Mouse (Mus musculus): ENCODE data around the gene Nim1k.
"Not testable (repeated sequence)": the region's sequence is repeated elsewhere in the genome, so short reads cannot be mapped to it uniquely, and the experiment has no call there.

Nim1k gene

DNA sequence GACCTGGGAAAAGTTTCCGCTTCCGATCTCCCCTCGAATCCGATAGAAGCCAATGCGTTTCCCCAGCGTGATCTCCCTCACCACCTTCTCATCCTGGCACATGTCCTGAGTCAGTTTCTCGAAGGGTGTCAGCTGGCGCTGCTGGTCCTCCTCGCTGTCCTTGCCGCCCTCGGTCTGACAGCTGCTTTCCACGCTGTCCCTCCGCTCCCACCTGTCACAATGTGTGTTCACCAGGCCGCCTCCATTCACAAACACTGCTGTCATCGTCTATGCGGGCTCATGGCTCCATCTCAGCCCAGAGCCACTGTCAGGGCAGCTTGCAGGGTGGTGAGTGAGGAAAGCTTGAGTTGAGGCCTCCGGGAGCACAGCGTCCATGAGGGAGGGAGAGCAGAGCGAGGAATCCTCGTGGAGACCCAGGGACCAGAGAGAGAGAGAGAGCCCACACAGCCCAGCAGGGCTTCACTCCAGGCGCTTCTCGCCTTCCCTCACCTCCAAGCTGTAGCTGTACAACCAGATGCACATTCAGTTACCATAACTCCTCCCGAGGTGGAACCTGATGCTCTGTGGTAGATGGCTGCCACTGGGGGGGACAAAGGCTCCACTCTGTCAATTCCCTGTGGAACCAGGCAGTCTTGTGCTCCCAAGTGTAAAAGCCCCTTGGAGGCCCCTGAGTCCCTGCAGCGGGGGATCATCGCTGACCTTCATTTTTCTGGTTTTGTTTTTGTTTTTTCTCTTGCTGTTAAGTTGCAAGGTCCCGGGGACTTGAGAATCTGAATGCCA, 27.9 kb downstream of the Nim1k start:
- DNase-seq = no peak

DNA sequence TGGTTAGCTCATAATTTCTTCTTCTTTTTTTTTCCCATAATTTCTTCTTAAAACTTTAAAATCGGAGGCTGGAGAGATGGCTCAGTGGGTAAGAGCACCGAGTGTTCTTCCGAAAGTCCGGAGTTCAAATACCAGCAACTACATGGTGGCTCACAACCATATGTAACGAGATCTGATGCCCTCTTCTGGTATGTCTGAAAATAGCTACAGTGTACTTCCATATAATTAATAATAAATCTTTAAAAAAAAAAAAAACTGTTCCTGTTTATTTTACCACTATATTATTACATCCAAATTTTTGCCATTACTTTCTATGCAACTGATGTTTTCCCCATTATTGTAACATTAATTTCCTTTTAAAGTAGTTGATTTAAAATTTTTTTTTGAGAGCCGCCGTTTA, 31.1 kb downstream of the Nim1k start:
- DNase-seq = no peak

DNA sequence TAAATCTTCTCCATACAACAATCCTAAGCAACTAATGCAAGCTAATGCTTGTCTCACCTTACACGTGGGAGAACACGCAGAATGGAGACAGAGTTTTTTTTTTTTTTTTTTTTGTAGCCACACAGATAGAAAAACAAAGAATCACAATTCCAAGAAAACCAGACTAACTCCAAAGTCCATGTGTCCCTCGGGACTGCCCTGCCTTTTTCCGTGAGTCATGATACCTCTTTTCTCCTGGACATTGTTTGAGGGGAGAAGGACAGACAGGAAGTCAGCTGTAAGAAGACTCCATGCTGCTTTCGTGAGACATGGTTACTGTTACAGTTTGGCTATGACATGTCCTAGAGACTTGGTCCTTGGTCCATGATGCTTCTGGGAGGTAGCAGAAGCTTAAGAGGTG, 32.3 kb downstream of the Nim1k start:
- no peak for DNase-seq

DNA sequence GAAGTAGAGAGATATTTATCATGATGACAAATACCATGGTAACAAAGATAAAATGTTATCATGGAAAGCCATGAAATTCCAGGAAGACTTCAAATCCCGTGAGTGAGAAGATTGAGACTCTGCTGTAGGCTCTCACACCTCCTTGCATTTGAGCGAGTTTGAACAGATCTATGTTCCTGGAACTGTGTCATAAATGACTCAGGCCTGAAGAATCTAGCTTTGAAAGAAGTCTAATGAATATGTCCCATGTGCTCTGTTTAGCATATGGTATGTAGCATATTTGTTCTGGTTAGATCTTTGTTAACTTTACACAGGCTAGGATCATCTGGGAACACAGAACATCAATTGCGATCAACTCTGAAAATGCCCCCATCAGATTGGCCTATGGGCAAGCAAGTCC, 33.2 kb downstream of the Nim1k start:
- no peak for DNase-seq

DNA sequence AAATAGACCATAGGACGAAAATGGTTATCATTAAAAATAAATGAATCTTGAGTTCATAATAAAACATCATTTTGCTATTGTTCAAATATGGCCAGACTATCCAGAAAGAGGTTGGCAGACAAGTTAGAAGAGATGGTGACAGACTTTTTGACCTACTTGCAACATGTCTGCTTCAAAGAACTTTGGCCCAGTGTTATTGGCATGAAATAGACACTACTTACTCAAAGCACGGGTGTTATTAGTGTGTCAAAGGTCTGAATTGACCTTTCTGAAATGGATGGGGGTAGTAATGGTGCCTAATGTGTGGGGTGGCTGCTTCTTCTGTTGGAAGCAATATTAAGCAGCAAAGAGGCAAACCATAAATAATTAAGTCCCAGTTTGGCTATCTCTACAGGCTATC, 39.6 kb downstream of the Nim1k start:
- no peak for DNase-seq

DNA sequence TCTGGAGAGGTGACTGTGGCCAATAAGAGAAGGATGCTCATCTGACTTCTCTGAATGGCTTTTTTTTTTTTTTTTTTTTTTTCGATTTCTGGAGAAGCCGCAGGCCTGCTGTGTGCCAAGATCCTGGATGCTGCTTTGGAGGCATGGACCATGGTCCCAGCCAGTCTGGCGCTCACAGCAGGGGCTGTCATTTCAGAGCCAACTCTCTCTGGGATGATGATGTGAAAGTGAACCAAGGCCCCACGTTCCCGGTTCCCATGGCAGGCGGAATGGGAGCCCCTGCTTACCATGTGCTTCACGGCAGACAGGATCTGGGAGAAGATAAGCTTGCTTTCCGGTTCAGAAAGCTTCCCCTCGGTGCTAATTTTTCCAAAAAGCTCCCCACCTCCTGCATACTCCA, 41.9 kb downstream of the Nim1k start:
- DNase-seq = peak; percentile 30

DNA sequence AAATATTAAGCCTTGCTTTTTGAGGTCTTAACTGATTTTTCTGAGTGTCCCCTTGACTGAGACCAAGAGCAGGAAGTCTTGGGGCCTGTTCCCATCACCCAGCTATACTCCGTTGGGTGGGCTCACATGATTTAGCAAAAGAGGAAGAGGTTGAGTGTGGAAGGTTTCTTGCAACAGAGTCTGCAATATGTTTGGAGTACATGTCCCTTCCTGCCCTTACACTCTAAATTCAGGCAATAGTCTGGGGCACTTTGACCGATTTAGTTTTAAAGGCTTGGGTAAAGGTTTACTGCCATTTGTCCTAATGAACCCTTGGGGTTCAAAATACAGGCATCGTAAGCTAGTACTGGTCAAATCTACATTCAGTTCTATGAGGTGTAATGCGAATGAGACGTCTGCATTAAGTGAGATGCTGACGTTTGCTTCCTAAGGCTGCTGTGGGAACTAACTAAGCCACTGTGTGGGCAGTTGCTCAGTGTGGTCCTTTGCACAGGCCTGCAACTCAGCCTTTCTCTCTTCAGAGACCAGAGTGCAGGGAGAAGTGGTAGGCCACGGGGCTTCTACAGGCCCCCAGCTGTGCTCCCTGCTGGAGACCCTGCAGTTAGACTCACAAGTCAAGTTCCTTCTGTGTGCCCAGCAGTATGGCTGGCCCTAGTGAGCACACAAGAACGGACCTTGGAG, 42.4 kb downstream of the Nim1k start:
- DNase-seq = no peak

DNA sequence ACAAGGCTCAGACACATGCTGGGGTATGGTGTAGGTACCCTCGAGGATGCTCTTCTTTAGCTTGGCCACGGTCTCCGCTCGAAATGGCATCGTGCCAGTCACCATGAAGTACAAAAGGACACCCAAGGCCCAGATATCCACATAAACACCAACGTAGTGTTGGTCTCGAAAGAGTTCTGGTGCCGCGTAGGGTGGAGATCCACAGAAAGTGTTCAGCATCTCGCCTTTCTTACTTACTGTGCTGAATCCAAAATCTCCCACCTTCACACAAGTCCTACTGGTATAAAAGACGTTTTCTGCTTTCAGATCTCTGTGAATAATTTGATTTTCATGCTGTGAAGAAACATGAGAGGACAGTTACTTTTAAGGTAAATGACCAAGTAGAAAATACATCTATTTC, 43.2 kb downstream of the Nim1k start:
- DNase-seq = no peak

DNA sequence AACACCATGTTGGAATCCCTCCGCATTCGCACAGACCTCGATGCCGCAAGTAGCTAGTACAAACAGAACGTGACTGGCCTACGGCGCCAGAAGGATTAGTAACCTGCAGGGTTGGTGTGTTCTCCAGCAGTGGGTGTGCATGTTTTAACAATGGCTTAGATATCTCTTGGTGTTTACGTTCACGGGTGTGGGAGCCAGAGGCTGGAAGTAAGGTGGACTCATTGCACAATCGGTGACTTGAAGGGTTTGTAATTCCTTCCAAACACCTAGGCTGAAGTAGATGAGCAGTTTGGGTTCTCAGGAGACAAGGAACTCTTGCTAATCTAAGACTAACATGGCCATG, 45.4 kb downstream of the Nim1k start:
- no peak for DNase-seq

DNA sequence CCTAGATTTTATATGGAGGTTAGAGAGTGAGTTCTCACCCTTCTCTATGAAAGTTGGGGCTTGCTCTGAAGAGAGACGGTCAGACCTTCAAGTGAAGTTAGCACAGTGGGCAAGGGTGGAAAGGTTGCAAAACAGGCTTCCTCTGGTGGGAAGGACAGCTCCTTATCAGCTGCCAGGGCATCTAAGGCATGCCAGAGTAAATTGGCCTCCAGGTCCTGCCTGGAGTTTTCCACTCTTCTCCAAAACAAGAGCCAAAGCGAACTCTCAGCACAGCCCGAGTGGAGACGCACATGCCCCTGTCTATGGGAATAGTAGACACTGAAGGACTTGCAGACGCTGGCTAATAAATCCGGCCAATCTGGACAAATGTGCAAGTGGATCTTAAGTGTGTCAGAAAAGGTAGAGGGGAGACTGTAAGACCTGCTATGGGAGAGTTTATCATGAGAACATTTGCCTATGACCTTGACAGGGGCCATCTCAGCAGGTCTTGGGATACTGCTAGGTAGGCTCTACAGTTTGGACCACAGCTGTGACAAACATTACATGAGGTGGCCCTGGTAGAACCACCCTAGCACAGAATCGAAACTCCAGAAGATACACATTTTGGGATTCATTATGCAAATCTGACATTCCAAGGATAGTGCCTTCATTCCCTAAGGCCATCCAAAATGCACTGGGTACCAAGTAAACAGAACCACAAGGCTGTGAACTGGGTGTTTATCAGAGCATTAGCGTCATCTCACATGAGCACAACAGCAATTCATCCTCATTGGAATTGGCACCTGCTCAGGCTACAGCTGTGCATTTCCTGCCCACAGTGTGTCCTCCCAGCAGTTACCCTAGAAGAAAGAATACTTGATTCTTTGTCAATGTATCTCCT, 46.1 kb downstream of the Nim1k start:
- DNase-seq = no peak

DNA sequence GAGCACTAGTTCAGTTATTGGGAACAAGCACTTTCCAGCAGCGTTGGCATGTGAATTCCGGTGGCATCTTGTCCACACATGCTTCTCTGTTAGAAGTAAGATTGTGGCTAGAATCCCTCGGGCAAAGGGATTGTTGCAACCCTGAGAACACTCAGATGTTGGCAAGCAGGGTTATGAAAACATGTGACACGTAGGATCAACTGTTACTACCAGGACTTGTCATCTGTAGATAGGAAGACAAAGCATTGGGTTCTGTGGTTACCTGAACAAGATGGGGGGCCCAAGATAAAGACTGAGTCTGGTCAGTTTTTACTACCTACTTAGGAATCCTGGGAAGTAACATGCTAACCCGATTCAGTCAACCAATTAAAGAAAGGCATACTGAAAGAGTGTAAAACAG, 46.7 kb downstream of the Nim1k start:
- DNase-seq = no peak

DNA sequence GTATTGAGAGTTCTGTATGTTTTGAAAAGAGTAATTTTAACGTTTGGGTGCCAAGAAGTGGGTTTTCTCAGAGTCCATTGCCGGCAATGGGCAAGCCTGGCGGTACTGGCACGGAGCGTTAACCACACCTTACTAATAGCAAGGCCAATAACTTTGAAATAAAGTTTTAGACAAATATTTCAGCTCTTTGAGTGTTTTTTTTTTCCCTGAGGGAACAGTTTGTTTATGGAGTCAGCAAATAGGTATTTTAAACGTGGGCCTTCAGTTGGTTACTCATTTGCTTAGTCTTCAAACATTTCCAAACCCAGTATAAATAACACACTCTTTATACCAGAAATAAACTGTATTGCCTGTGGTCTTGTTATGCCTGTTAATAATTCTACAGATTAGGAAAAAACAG, 47.8 kb downstream of the Nim1k start:
- no peak for DNase-seq

DNA sequence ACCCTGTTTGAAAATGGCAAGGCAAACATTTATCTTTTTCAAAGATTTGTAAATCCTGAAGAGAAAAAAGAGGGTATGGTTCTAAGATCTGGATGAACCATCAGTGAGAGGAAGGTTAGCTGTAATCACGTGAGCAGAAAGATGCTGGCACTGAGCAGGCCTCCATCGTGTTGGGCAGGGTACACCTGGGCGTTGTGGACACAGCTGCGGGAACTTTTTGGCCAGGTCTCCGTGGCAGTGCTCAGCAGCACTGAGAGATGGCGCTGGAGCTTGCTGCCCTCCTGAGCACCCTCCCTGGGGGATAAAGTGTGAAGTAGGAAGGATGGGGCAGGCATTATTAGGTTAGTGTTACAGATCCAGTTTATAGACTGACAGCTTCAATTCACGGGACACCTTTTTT, 48.7 kb downstream of the Nim1k start:
- no peak for DNase-seq

DNA sequence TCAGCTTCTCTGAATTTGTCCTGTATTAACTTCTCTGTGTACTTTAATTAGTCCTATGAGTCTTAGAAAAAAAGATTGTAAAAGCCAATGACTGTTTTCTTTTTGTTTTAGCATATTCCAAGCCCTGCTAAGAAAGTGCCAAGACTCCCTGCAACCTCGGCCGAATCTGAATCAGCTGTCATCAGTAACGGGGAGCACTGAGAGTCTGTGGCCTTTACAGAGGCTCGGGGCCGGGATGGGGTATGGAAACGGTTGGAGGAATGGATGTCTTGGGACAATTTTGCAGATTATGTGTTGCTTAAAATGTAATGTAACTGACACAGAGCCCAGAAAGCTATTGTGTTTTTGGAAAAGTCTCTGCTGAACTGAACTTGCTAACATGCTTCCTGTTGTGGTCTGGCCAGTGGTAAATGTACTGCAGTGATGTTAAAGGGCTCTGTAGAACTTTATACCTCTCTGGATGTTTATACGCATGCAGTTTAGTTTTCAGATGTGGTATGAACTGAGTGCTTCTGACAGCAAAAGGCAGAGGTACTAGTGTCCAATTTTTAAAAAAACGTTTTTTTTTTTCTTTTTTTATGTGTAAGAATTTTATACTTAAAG, 49.3 kb downstream of the Nim1k start:
- DNase-seq = not testable (repeated sequence)

DNA sequence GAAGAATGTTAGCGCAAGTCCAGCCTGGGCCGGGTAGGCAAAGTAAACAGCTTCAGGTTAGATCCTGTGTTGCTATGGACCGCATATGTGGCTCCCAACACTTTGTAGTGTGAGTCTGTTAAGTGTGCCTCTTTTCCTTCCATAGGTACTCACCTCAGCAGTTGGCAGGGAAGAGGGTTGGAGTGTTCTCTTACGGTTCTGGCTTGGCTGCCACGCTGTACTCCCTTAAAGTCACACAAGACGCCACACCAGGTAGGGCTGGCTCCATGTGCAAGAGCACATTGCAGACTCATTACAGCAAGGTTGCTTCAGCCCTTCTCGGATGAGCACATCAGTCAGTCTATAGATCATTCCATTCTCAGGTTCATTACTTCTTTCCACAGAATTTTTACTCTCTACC, 51.4 kb downstream of the Nim1k start:
- no peak for DNase-seq

DNA sequence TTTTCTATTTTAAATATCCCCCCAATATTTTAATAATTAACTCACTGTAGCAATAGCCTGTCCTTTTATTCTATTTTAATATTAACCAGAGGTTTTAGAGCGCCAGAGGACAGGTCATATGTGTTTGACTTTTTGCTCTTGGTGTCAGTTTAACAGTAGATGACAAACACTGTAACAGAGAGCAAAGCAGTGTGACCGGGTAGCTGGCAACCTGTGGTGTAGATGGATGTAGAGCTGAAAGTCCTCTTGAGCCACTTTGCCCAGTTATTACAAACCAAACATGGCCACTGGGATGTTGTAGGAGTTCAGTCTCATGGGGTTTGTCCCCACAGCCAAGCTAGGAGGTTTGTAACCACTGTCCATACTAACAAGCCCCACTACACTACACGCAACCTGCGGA, 57.2 kb downstream of the Nim1k start:
- no peak for DNase-seq

DNA sequence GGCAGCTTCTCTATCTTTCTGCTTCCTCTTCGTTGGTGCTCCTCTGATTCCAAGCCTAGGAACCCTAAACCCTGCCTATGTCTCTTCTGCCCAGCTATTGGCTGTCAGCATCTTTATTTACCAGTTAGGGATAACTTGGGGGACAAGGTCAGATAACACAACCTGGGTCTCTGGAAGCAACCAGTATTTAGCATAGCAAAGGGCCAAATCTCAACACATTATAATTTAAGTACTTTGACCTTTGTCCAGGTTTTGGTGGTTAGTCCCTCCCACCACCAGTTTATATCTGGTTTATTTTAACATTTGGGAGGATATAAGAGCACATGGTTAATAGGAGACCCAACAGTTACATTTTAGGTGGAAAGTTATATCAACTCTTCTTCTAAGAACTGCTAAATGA, 59.2 kb downstream of the Nim1k start:
- DNase-seq = no peak

DNA sequence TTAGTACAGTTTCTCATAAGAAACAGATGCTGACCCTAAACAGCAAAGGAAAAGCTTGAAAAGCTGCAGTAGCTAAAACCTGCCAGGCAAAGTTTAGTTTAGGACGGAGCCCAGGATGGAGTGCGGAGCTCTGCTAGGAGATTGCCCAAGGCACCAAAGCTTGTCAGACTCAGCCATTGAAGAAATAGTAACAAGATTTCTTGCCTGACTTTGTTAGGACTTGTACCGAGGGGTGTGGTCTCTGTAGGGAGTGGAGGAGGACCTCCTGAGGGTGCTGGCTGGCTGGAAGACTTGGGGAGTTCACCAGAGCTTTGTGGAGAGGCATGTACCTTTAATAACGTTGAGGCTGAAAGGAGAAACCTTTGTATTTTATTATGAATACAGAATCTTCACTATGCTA, 60.0 kb downstream of the Nim1k start:
- DNase-seq = no peak

DNA sequence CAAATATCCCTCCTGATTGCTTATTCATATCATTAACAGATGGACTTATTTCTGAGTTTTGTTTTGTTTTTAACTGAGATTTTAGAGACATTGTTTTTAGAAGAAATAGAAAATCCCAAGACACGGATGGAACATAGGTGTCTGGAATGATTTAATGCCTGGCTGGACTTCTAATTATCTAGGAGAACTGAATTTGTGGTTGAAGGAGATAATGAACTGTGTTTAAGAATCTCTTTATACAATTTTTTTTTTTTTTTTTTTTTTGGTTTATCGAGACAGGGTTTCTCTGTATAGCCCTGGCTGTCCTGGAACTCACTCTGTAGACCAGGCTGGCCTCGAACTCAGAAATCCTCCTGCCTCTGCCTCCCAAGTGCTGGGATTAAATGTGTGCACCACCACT, 63.7 kb downstream of the Nim1k start:
- not testable (repeated sequence) for DNase-seq

DNA sequence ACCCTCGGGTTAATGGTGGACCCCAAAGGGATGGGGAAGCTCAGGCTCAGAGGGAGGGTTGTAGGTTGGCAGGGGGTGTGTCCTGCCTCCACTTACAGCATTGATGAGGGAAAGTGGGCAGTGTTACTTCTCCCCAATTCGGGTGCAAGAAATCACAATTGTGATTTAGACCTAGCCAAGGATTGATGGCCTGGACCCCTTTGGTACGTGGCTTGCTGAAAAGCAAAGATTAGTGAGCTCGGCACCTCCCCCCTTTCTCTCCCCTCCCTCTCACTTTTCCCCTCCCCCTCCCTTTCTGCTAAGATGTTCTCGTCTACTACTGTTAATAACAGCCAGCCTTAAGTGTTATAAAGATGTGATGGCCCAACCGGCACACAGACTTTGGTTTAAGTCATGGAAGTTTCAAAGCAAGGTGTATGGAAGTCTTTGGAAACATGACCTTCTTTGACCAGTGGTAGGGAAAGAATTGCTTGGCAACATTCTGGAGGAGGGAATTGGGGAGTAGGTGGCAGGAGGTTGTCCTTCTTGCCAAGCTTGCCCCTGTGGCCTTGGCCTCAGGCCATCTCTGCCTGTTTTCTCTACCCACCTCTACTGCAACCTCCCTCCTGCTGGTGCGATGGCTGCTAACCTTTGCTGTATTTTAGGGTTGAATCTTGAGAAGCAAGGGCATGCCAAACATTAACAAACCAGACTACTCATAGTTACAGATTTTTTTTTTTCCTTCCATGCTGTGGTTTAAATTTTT, 64.6 kb downstream of the Nim1k start:
- peak; percentile 28 for DNase-seq

DNA sequence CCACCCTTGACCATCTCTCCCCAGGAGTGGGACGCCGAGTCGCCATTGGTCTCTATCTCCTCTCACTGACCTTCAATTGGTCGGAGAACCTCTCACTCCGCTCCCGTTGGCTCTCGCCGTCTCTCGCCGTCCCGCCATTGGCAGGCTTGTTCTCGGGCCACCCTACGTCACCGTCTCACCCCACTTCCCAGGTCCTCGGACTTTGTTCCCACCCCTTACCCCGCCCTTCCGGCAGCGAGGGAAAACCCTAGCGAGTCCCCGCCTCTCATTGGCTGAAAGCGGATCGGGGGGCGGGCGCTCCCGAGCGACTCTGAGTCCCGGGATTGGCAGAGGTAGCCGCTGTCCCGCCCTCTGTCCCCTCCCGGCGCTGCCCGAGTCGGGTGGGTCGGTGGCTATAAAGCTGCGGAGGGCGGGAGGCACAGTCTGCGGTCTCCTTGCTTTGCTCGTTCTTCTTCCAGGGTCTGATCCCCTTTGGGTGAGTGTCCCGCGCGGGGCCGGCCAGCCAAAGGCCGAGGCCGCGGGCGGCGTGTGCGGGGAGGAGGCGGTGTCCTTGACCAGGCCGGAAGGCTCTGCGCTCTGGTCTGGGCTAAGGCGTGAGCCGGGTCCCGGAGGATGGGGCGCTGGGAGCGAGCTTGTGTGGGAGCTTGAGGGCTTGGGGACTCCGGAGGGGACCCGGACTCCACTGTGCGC, 65.5 kb downstream of the Nim1k start, which contains the start of gene Hmgcs1:
Hmgcs1 (plus strand) TSS at position 341 of the 690 bp plus-strand sequence.
- DNase-seq = peak; percentile 98

DNA sequence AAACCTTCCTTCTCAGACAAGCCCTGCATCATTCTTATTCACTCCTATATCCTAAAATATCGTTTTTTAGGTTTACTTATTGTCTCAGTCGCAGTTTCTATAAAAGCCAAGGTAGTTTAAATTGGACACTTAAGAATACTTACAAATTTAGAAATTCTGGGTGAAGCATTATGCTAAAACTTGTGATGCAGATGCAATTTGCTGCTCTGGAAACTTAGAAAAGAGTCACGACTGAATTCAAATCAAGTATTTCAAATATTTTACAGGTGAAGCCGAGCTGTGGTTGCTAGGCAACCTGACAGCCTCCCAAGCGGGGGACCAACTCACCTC, 66.0 kb downstream of the Nim1k start:
- no peak for DNase-seq

Measured in cerebellum, adult 8-10 months (tissue).